Mouse (Mus musculus): ENCODE measurements around the gene Fam83f.

GRCm38 (mm10) chr15:80623171-80623837 is 48.3 kb upstream of the Fam83f start:
- TF ChIP-seq CTCF (IDR thresholded peaks at IDR 0.05; ENCODE audit: extremely low read depth, insufficient read depth, insufficient read length, insufficient replicate concordance) (no peak), POLR2A (IDR thresholded peaks at IDR 0.05; ENCODE audit: low read depth, low read length) (no peak; the same call in 1 of the 2 replicates)
